Mouse (Mus musculus) kidney, adult 2 months (tissue): ENCODE data around the gene Bloc1s1.

Experiments used
- CTCF ChIP-seq: fragments of 200-500 bp; conservative IDR thresholded peaks from 2 replicates; pipeline ENCODE4 v1.5.1; 2011; ENCODE audit warnings: low read depth, mild to moderate bottlenecking, control low read depth, low read length, moderate library complexity, mixed read lengths; ENCODE audit not compliant: insufficient read depth, insufficient read length
- POLR2A ChIP-seq: fragments of 200-500 bp; IDR thresholded peaks from one replicate; pipeline ENCODE4 v1.6.1; 2011; ENCODE audit warnings: low read depth, low read length, control low read depth

DNA sequence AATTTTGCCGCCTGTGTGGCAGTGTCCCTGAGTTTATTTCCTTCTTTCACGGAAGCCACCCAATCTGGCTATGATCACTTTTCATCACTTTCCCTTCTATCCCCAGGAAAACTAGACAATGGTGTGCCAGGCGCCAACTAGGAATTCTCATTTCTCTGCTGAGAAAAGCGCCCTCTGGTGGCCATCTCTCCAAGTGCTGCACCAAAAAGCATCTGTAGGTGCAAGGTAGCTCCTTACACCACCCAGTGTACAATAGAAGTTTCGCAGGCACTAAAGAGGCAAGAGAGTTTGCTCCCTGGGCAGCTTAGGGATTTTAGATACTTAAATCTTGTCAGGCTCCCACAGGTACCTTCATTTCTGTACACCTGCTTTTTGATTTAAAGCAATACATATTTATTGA lies 10.6 kb downstream of the Bloc1s1 start:
- TF ChIP-seq POLR2A (no peak), CTCF (peak; percentile 96)
